Mouse (Mus musculus) kidney, embryonic 16.5 days (tissue): ENCODE measurements at regions not wholly inside any gene's neighbourhood (a gene's known extent, or its start where the extent isn't known, plus 50 kb on each side); places are given as distances from the start of the nearest gene placed in this dataset.
"Not testable (repeated sequence)": the region's sequence is repeated elsewhere in the genome, so short reads cannot be mapped to it uniquely, and the experiment has no call there.

Source experiments
- ATAC-seq: fragments of 200-750 bp; cut with Nextera tagmentation; 2 replicates; pipeline ENCODE4 v1.8.0; 2017; ENCODE audit warnings: moderate TSS enrichment; ENCODE audit not compliant: low FRiP score, low TSS enrichment
- H3K27ac ChIP-seq: fragments of 300-500 bp; sonication (generic); 2 replicates; pipeline ENCODE4 v1.5.1; 2014; ENCODE audit warnings: low read length
- H3K27me3 ChIP-seq: fragments of 300-500 bp; sonication (generic); 2 replicates; pipeline ENCODE4 v1.6.1; 2014; ENCODE audit warnings: low read length, control low read depth, mixed read lengths; ENCODE audit not compliant: insufficient read depth
- H3K36me3 ChIP-seq: fragments of 300-500 bp; sonication (generic); 2 replicates; pipeline ENCODE4 v1.6.1; 2014; ENCODE audit warnings: low read length, control low read depth, mixed read lengths; ENCODE audit not compliant: insufficient read depth
- H3K4me1 ChIP-seq: fragments of 300-500 bp; sonication (generic); 2 replicates; pipeline ENCODE4 v1.6.1; 2014; ENCODE audit warnings: low read length, control low read depth, mixed read lengths; ENCODE audit not compliant: insufficient read depth
- H3K4me2 ChIP-seq: fragments of 300-500 bp; sonication (generic); replicated peaks from 2 replicates; pipeline ENCODE4 v1.6.1; 2014; ENCODE audit warnings: low read depth, low read length
- H3K4me3 ChIP-seq: fragments of 300-500 bp; sonication (generic); 2 replicates; pipeline ENCODE4 v1.5.1; 2014; ENCODE audit warnings: mild to moderate bottlenecking, low read length
- H3K9ac ChIP-seq: fragments of 300-500 bp; sonication (generic); replicated peaks from 2 replicates; pipeline ENCODE4 v1.6.1; 2014; ENCODE audit warnings: low read length
- H3K9me3 ChIP-seq: fragments of 300-500 bp; sonication (generic); 2 replicates; pipeline ENCODE4 v1.6.1; 2016; ENCODE audit warnings: low read length, control low read depth
- WGBS: fragments of 180-500 bp; shearing (Covaris S2); extraction: QIAGEN DNeasy Blood & Tissue Kit; methylation state at CpG from one replicate; pipeline ENCODE4 v1.1.7; 2014; 5-methylcytosine and 5-hydroxymethylcytosine counted together

- H3K9ac ChIP-seq: no peak overlapping the region
- H3K4me3 ChIP-seq: no peak overlapping the region
- 81% methylated on average over 4 of the region's 4 CpGs for WGBS
- no peak overlapping the region for H3K4me2 ChIP-seq
- no peaks in the 10 kb centered on the region for H3K9me3 ChIP-seq
- no peaks in the 10 kb centered on the region for H3K4me1 ChIP-seq
- no peak for ATAC-seq
- no peak overlapping the region for H3K27ac ChIP-seq
- no peaks in the 10 kb centered on the region for H3K27me3 ChIP-seq
- H3K36me3 ChIP-seq: no peaks in the 10 kb centered on the region
These were observed 319.0 kb upstream of the Ube2e3 start for GRCm38 (mm10) chr2:78548683-78549467.

GRCm38 (mm10) chr2:78547286-78547685 lies 320.6 kb upstream of the Ube2e3 start:
- no peaks in the 10 kb centered on the region for H3K4me1 ChIP-seq
- WGBS: 76% methylated on average over 4 of the region's 4 CpGs
- no peak for ATAC-seq
- no peak overlapping the region for H3K4me3 ChIP-seq
- no peak overlapping the region for H3K27ac ChIP-seq
- H3K9ac ChIP-seq: no peak overlapping the region
- no peaks in the 10 kb centered on the region for H3K27me3 ChIP-seq
- no peak overlapping the region for H3K4me2 ChIP-seq
- no peaks in the 10 kb centered on the region for H3K9me3 ChIP-seq
- no peaks in the 10 kb centered on the region for H3K36me3 ChIP-seq

GRCm38 (mm10) chr2:78540422-78540821 lies 327.5 kb upstream of the Ube2e3 start:
- no peaks in the 10 kb centered on the region for H3K36me3 ChIP-seq
- no peak overlapping the region for H3K4me3 ChIP-seq
- no peaks in the 10 kb centered on the region for H3K9me3 ChIP-seq
- no peaks in the 10 kb centered on the region for H3K27me3 ChIP-seq
- WGBS: 61% methylated on average over 3 of the region's 3 CpGs
- H3K27ac ChIP-seq: no peak overlapping the region
- H3K4me1 ChIP-seq: no peaks in the 10 kb centered on the region
- no peak overlapping the region for H3K9ac ChIP-seq
- no peak for ATAC-seq
- H3K4me2 ChIP-seq: no peak overlapping the region

GRCm38 (mm10) chr2:78539592-78540300 lies 328.2 kb upstream of the Ube2e3 start:
- Histone ChIP-seq H3K27ac (no peak overlapping the region), H3K4me2 (no peak overlapping the region), H3K4me1 (no peaks in the 10 kb centered on the region), H3K36me3 (no peaks in the 10 kb centered on the region), H3K27me3 (no peaks in the 10 kb centered on the region), H3K4me3 (no peak overlapping the region), H3K9ac (no peak overlapping the region), H3K9me3 (no peaks in the 10 kb centered on the region)
- 54% methylated on average over 5 of the region's 5 CpGs for WGBS
- ATAC-seq: no peak

GRCm38 (mm10) chr2:78537574-78537973 lies 330.4 kb upstream of the Ube2e3 start:
- Histone ChIP-seq H3K9me3 (no peaks in the 10 kb centered on the region), H3K4me3 (no peak overlapping the region), H3K4me1 (no peaks in the 10 kb centered on the region), H3K27me3 (no peaks in the 10 kb centered on the region), H3K36me3 (no peaks in the 10 kb centered on the region), H3K9ac (no peak overlapping the region), H3K4me2 (no peak overlapping the region), H3K27ac (no peak overlapping the region)
- WGBS: 93% methylated on average over 2 of the region's 2 CpGs
- no peak for ATAC-seq

- H3K36me3 ChIP-seq, H3K9ac ChIP-seq, H3K4me3 ChIP-seq, H3K27ac ChIP-seq, H3K9me3 ChIP-seq, H3K4me1 ChIP-seq, H3K27me3 ChIP-seq, ATAC-seq, H3K4me2 ChIP-seq: not testable (repeated sequence)
- WGBS: 94% methylated on average over 5 of the region's 5 CpGs
These were observed 334.0 kb upstream of the Ube2e3 start for GRCm38 (mm10) chr2:78533881-78534280.

GRCm38 (mm10) chr2:78530535-78530934 lies 337.4 kb upstream of the Ube2e3 start:
- Histone ChIP-seq H3K9me3 (no peaks in the 10 kb centered on the region), H3K4me2 (no peak overlapping the region), H3K4me3 (no peak overlapping the region), H3K4me1 (no peaks in the 10 kb centered on the region), H3K9ac (no peak overlapping the region), H3K27ac (no peak overlapping the region), H3K27me3 (no peaks in the 10 kb centered on the region), H3K36me3 (no peaks in the 10 kb centered on the region)
- ATAC-seq: no peak
- WGBS: 75% methylated on average over 2 of the region's 2 CpGs

GRCm38 (mm10) chr2:78520258-78521023 lies 347.5 kb upstream of the Ube2e3 start:
- Histone ChIP-seq H3K27ac (no peak overlapping the region), H3K27me3 (no peaks in the 10 kb centered on the region), H3K36me3 (no peaks in the 10 kb centered on the region), H3K9ac (no peak overlapping the region), H3K4me2 (no peak overlapping the region), H3K9me3 (no peaks in the 10 kb centered on the region), H3K4me1 (no peaks in the 10 kb centered on the region), H3K4me3 (no peak overlapping the region)
- ATAC-seq: no peak
- WGBS: 89% methylated on average over 4 of the region's 4 CpGs

GRCm38 (mm10) chr2:78493115-78493514 lies 374.8 kb upstream of the Ube2e3 start:
- ATAC-seq: no peak
- Histone ChIP-seq H3K9ac (no peak overlapping the region), H3K36me3 (no peaks in the 10 kb centered on the region), H3K27ac (no peak overlapping the region), H3K4me2 (no peak overlapping the region), H3K27me3 (no peaks in the 10 kb centered on the region), H3K4me1 (no peaks in the 10 kb centered on the region), H3K4me3 (no peak overlapping the region), H3K9me3 (no peaks in the 10 kb centered on the region)

- no peak for ATAC-seq
- no peaks in the 10 kb centered on the region for H3K36me3 ChIP-seq
- no peak overlapping the region for H3K4me3 ChIP-seq
- H3K4me2 ChIP-seq: no peak overlapping the region
- H3K27me3 ChIP-seq: no peaks in the 10 kb centered on the region
- WGBS: 73% methylated on average over 4 of the region's 4 CpGs
- H3K9ac ChIP-seq: no peak overlapping the region
- H3K4me1 ChIP-seq: no peaks in the 10 kb centered on the region
- no peaks in the 10 kb centered on the region for H3K9me3 ChIP-seq
- H3K27ac ChIP-seq: no peak overlapping the region
These were observed 387.9 kb upstream of the Ube2e3 start for GRCm38 (mm10) chr2:78480036-78480435.
